Mouse (Mus musculus): ENCODE results near the gene Psenen.

Psenen gene

GRCm38 (mm10) chr7:30563117-30563905 is at the start of gene Psenen, which contains the start of the genes U2af1l4 and Gm49396:
Psenen (minus strand) TSS chr7:30563627.
U2af1l4 (plus strand) TSS chr7:30563301.
Gm49396 (plus strand) TSS chr7:30563344.
- DNase-seq (ENCODE audit: low spot score in 2 of 2): peak; percentile 83 to 96

GRCm38 (mm10) chr7:30612654-30613402 is 49.4 kb upstream of the Psenen start, which contains the start of gene Upk1a:
Upk1a (minus strand) TSS chr7:30612847.
- peak in 1 of 2 experiments; percentile 60 for DNase-seq (ENCODE audit: low spot score in 2 of 2)

DNA sequence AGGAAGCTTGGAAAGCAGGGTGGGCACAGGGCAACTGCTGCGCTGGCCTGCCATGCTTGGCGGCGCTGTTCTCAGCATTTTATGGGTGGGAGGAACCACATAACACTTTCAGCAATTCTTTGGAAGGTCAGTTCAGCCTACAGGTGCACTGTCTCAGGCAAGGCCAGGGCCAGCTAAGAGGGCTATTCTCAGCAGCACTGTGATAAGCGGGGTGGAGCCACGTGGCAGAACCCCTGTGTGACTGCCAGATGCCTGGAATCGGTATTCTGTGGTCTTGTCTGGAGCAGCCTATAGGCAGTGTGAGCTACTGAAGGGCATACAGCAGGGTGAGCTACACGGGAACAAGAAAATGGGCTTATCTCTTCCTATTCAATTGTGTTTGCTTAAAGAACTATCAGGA is 46.6 kb upstream of the Psenen start:
- no peak for DNase-seq (ENCODE audit: low spot score in 2 of 2)

DNA sequence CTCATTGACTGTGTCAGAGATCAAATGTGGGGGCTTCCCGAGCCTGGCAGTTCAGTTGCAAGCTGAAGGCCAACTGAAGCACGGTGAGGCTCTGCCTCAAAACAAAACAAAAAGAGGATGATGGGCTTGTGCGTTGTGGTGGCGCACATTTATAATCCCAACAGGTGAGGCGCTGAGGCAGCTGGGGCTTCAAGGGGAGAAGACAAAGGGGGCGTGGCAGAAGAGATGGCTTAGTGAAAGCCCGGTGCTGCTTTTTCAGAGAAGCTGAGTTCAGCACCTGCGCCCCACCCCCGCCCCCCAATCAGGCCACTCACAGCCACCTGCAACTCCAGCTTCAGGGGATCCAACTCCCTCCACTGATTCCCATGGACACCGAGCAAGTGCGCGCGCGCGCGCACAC is 45.0 kb upstream of the Psenen start:
- no peak for DNase-seq (ENCODE audit: low spot score in 2 of 2)

GRCm38 (mm10) chr7:30607706-30608309 is 44.4 kb upstream of the Psenen start:
- no peak for DNase-seq (ENCODE audit: low spot score in 2 of 2)

- DNase-seq (ENCODE audit: low spot score in 2 of 2): no peak
Measured at GRCm38 (mm10) chr7:30604944-30605343, 41.5 kb upstream of the Psenen start.

- no peak for DNase-seq (ENCODE audit: low spot score in 2 of 2)
Measured at GRCm38 (mm10) chr7:30604424-30604823, 41.0 kb upstream of the Psenen start.

DNA sequence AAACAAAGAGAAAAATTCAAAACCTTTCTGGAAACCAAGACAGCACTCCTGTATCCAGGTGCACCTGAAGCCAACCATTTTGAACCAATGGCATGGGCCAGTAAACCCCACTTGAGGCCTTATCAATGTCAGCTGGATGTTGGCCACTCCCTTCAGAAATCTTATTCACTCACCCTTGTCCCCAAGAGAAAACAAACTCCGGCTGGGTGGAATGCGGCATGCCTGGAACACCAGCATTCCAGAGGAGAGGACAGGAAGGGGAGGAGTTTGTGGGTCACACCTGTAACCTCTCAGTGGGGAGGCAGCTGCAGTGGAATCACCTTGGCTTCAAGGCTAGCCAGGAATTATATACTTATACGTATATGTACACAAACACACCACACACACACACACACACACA is 39.2 kb upstream of the Psenen start:
- peak in 1 of 2 experiments; percentile 78 for DNase-seq (ENCODE audit: low spot score in 2 of 2)

GRCm38 (mm10) chr7:30600651-30601050 is 37.2 kb upstream of the Psenen start:
- DNase-seq (ENCODE audit: low spot score in 2 of 2): peak; percentile 61 to 86

GRCm38 (mm10) chr7:30599933-30600353 is 36.5 kb upstream of the Psenen start:
- peak; percentile 75 to 85 for DNase-seq (ENCODE audit: low spot score in 2 of 2)

GRCm38 (mm10) chr7:30598786-30599185 is 35.4 kb upstream of the Psenen start, which contains the start of gene Zbtb32:
Zbtb32 (minus strand) TSS chr7:30598909.
- DNase-seq (ENCODE audit: low spot score in 2 of 2): no peak

DNA sequence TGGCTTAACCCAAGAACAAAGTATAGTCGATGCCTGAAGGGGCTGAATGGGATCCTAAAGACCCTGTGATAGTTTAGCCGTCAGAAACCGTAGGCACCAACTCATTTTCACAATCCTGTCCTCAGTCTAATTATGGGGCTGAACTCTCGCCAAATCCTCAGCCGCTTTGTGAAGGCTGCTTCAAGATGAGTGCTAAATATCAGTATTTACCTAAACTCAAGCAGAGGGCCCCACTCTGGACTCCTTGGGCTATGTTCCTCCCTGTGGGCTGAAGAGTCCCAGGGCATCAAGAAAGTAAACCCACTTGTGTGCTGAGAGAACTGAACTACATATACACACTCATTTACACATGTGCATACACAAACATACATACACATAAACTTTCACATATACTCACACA is 33.4 kb upstream of the Psenen start:
- no peak for DNase-seq (ENCODE audit: low spot score in 2 of 2)

DNA sequence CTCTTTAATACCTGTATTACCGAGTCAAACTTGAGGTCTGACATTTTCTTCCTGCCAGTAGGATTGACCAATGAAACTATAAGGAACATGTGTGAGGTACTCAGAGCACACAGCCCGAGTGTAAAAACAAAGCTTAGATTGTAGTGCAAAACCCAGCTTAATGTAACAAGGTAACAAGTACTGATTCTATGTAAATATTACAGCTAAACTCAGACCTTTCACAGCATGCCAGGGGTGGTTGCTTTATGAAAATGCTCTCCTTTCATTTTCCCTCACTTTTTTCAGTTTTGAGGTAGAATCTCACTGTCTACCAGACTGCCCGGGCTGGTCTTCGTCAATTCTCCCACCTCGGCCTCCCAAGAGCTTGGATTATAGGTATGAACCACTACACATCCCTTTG is 32.7 kb upstream of the Psenen start:
- no peak for DNase-seq (ENCODE audit: low spot score in 2 of 2)

DNA sequence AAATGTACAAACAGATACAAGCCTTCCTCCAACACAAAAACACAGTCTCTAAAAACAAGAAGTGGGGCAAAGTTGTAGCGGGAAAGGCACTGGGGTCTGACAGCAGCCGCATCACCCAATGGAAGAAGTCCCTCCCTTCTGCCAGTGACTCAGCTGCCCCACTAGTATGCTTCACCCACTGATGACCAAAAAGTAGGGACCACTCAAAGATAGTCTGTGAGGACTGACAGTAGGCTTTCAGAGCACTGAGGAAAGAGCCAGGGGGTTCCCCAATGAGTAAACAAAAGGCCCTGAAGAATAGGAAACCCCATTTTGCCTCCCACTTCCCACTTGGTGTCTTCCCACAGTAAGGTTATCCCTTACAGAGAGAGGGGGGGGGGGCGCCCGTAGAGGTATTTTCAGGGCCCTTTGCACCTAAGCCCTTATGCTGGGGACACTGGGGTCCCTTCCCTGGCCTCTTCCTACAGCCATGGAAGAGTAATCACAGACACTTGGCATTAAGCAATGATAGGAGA is 31.1 kb upstream of the Psenen start:
- no peak for DNase-seq (ENCODE audit: low spot score in 2 of 2)

DNA sequence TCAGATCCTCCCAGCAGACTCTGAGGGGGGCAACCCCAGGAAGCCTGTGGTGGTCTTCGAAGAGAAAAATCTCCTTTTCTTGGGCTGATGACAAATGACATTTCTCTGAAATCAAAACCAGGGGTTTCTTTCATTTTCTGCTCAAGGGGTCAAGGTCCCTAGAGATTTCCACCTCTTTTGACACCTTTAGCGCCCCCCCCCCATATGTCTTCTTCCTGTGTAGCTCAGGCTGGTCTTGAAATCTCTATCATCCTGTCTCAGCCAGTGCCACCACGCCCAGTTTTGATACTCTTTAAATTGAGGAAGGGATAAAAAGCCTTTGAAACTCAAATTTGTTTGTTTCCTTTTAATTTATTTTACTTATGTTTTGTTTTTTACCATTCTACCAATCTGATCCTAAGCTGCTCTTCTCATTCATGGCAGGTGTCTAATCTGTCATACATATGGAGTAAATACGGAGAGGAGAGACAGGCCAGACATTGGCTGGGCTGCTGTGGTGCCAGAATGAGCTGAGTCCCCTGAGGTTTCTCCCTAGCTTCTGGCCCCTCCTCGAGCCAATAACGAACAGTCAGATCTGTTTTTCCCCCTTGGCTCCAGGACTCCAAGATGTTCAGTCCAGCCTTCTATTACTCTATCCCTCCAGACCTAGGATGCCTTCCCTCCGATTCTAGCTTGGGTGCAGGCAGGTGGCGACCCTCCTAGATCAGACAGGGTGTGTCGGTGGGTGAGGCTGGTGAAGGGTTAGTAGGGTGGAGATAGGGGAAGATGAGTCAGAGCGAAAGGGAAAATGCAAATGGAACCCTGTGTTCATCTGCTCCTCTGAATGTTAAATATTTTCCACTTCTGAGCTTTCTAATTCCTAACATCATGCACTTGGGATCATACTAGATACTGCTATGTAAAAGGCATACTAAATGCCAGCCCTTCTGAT is 30.4 kb upstream of the Psenen start:
- DNase-seq (ENCODE audit: low spot score in 2 of 2): no peak

DNA sequence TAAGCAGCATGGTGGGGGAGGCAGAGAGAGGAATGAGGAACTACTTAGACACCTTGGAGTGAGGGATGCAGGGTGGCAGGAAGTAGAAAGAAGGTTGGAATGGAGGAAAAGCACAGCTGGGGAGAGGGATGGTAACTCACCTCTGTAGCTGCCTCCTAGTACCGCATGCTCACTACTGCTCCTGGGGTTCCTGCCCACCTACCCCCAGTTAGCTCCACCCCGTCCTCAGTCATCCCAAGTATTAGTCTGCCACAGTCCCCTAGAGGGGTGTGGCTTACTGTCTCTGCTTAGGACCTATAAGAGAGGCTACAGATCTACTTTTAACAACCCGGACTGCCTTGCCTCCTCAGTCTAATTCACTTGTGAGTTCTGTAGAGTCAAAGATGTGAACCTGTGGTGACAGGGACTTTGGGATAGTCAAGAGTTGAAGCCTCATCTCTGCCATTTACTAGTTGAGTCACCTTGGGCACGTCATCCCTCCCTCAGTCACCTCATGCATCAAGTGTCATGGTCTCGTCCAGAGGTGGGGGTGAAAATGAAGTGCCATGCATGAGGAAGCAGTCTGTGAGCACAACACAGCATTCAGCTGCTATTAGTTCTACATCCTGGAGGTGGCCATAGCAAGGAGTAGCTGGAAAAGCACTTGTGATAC is 29.5 kb upstream of the Psenen start:
- no peak for DNase-seq (ENCODE audit: low spot score in 2 of 2)

DNA sequence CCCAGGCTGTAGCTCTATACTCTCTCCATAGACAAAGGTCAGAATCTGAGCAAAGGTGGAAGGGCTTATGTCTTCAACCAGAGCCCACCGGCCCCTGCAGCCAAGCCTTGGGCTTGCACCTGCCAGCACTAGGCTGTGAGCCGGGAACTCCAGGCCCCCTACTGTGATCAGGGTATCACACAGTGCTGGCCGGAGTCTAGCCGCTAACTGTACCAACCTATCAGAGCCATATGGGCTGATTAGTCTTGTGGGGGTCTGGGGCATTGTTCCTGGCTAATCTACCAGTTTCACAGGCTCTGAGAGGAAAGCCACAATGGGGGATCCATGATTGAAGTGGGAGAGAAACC is 28.2 kb upstream of the Psenen start:
- no peak for DNase-seq (ENCODE audit: low spot score in 2 of 2)

DNA sequence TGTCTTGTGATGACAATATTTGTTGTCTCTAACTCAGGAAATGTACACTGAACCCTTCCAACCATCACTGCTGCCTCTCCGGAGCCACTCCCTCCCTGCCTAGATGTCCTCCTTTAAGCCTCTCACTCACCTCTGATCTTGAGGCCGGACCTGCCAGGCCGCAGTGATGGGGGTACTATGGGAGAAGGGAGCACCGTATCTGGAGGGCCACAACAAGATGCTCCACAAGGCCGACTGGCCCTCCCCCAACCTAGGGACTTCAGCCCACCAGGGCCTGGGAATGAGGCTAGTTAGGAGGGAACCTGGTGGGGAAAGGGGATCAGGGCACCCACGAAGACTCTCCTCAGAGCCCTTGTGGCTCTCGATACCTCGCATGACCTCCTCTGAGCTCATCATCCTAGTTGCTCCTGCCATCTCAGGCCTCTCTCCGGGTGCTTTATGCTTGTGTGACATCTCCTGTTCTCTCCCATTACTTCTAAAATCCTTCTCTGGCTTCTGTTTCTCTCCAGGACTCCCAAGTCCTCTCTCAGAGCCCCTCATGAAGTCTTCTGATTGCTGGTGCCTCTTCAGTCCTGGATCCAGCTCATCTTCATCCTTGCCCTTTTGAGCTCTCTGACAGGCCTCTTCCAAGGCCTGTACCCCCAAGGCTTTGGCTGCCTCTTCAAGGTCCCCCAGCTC is 27.6 kb upstream of the Psenen start:
- no peak for DNase-seq (ENCODE audit: low spot score in 2 of 2)

GRCm38 (mm10) chr7:30589435-30590301 is 26.2 kb upstream of the Psenen start:
- peak; percentile 73 to 85 for DNase-seq (ENCODE audit: low spot score in 2 of 2)

All from urinary bladder, adult 18-20 months (tissue).